Mouse (Mus musculus) kidney, postnatal 36 days (tissue): ENCODE measurements around the gene Lpp.

ENCODE experiments used
- DNase-seq, 2 experiments: peaks; one replicate each; pipeline ENCODE4 v3.0.0; 2021 to 2022; ENCODE audit warnings: mixed read lengths in 2 of 2

Gene Lpp

GRCm38 (mm10) chr16:24400776-24401175 lies 7.5 kb downstream of the Lpp start:
- DNase-seq = no peak

DNA sequence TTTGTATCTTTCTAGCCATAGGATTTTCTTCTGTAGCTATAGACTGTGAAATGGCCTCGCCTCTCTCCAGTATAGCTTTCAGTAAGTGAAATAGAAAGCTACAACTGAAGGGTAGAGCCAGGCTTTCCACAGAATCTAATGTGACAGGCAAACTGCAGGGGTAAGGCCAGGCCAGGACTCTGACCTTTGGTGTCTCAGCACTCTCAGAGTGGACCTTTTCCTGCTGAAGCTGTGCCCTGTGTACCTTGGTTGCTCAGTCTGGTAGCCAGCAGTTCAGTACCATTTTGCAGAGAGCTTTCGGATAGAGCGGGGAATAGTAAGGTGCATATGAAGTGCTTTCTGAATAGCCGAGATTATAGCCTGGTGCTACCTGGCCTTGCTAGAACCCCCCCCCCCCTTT lies 9.5 kb downstream of the Lpp start:
- peak; percentile 70 to 81 for DNase-seq

GRCm38 (mm10) chr16:24403733-24404380 lies 10.6 kb downstream of the Lpp start:
- no peak for DNase-seq

- no peak for DNase-seq
Observed at GRCm38 (mm10) chr16:24406521-24406920, 13.2 kb downstream of the Lpp start.

- DNase-seq = no peak
Observed at GRCm38 (mm10) chr16:24411281-24411680, 18.0 kb downstream of the Lpp start.

GRCm38 (mm10) chr16:24412193-24412592 lies 18.9 kb downstream of the Lpp start:
- no peak for DNase-seq

DNA sequence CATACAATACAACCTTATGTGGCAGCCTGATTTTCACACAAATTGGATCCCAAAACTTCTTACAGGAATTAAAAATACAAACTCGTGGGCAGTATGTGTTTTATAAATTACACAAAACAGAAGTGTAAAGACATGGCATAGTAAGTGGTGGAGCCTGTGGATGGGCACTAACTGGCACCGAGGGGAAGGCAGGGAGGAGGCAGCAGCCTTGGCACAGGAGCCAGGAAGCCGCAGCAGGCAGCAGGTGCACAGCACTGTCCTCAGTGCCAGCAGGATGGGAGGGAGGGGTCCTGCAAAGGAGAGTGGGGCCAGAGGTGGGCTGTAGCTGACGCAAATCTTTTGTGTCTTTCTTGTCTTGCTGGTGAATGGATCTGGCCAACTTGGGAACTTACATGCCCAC lies 19.8 kb downstream of the Lpp start:
- DNase-seq = no peak

DNA sequence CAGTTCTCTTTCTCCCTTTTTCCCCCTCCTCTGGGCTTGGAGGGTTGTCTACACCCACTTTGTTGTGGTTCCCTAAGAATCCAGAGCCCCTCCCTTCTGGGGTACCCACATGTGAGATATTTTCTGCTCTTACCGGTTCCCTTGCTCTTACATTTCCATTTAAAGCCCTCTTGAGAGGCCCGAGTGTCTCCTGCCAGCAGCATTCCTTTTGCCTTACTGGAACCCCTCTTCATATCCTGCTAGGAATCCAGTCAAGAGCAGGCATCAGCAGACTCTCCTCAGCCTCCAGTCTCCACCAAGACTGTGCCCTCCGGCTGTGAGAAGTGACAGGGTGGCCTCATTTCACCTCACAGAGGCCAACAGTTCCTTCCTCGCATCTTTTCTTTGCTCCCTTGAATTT lies 24.7 kb downstream of the Lpp start:
- no peak for DNase-seq

DNA sequence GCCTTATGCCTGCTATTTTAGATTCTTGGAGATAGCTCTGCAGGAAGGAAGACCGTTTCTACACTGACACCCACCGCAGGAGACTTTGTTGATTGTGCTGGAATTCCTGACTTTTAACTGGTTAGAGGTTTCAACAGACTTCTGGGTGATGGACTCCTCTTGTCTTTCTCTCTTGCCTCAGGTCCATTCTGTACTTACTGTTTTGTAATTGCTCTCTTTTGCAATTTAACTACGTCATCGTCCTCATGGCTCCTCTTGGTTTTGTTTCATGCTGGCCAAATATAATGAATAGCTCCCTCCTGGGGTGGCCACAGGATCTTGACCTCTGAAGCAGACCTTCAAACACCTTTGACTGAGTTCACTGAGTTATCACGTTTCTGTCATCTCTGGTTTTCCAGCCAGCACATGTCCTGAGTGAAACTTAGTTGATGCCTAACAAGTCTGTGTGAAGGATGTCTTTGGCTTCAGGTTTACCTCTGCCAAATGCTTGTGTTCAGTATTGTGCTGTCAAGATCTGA lies 27.4 kb downstream of the Lpp start:
- no peak for DNase-seq

- DNase-seq = no peak
Observed at GRCm38 (mm10) chr16:24421687-24422418, 28.5 kb downstream of the Lpp start.

- DNase-seq = no peak
Observed at GRCm38 (mm10) chr16:24423196-24423595, 29.9 kb downstream of the Lpp start.

- DNase-seq = no peak
Observed at GRCm38 (mm10) chr16:24423751-24424150, 30.4 kb downstream of the Lpp start.

DNA sequence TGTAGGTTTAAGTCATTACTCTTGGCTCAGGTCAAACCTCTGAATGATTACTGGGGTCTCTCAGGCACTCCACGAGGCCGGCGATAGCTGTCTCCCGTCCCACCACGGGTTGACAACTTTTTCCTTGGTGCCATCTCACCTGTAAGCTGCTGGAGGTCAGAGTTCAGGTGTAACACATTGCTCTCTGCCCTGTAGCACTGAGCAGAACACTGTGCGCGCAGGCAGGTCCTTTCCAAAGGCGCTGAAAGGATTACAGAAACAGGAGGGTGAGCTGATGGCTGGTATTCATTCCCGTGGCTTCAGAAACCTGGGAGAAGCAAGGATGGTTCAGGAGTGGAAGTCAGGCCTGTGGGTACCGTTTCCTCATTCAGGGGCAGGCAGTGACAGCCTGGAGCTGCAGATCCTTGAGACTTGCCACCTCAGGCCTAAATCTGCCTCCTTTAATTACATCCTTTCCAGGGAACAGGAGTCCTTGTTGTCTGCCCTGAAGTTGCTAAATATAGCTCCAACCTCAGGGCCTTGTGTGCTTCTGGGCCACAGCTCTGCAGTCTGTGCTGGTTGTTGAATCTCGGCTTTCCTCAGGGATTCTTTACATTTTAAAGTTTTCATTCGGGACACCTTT lies 31.2 kb downstream of the Lpp start:
- peak in 1 of 2 experiments; percentile 46 for DNase-seq

- DNase-seq = no peak
Observed at GRCm38 (mm10) chr16:24425816-24426215, 32.5 kb downstream of the Lpp start.

DNA sequence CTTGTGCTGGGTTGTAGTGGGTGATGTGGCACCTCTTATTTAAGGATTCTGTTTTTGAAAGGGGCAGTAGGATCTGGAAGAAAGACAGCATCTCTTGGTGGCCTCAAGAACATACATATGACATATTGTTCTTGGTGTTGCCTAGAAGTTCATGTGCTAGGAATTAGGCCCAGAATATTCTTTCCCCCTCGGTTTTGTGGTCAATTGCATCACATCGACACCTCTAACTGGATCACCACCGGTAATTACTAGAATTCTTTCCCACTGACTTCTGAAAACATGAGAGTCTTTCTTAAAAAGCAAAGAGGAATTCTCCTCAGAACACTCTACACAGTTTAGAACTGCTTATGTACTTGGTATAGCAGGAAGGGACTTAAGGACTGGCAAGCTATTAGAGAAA lies 34.3 kb downstream of the Lpp start:
- DNase-seq = no peak

DNA sequence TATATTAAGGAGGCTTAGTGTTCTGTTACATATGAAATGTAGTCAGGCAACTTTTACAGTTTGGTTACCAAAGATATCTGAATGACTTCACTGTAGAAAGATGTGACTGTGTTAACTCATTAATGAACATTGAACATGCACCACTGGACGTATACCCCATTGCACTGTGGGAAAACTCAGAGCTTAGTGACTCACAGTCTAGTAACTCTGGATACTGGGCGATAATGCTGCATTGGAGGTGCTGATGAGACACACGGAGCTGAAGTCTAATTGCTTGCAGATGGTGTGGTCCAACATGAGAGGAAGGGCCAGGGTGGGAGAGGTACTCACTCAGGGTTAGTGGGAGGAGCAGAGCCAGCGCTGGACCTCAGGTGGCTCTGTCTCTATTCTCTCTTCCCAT lies 34.7 kb downstream of the Lpp start:
- DNase-seq = no peak

DNA sequence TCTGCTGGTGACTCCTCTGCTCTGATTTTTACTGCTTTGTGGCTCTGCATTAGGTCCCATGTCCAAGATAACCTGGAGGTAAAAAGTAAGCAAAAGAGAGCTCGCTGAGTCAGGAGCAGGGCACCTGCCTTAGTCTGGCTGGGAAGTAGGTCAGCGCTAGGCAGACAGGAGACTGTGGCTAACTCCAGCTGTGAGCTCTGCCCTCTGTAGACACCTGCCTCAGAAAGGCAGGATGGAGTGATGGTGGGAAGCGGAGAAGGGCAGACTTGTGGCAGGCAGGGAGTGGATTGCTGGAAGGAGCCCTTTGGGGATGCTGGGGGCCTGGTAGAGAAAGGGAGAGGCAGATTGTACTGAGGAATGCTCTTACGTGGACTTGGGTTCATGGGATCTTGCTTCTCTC lies 35.4 kb downstream of the Lpp start:
- peak; percentile 60 to 61 for DNase-seq

DNA sequence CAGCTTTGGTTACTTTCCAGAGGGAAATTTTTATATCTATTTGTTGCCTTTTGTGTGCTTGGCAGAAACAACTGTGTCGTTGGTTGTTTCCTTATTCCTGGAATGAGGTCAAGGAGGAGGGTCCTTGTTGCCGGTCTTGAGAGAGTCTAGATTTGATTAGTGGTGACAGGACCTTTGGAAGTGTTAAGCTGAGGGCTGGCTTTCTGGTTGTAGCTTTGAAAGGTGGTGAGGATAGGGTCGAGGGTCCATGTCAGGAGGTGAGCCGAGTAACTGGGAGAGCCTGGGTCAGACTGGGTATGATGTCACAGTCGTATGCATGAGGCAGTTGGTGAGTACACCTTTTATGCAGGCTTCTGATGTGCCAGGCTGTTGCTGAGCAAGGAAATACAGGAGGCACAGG lies 36.4 kb downstream of the Lpp start:
- DNase-seq = no peak

DNA sequence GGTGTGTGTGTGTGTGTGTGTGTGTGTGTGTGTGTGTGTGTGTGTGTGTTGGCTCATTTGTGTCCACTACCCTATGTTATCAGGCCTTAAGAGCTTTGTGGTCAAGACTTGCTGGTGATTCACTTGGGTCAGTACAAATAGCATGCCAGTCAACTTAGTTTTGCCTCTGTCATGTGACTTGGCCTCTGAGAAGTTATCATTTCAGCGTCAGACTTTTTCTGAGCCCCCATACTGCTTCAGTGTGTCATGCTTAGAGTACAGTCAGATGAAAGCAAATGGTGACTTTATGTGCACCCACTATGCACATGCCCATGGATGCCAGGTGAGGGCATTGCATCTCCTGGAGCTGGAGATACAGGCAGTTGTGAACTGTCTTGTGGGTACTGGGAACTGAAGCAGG lies 38.5 kb downstream of the Lpp start:
- DNase-seq = no peak

DNA sequence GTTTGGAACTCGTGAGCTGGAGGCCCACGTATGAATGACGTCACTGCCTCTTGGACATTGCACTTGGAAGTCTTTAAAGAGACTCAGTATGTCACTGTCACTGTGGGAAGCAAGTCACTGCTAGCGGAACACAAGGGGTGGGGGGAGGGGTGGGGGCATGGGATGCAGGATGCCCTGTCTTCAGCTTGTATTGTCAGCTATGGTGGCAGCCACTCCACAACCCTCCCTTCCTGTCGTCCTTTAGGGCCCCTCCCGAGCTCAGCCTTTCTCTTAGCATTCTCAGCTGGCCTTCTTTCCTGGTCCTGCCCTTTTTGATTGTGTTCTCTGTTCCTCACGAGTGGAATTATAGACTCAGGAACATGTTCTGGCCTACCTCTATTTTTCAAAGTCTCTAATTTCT lies 40.3 kb downstream of the Lpp start:
- DNase-seq = no peak

DNA sequence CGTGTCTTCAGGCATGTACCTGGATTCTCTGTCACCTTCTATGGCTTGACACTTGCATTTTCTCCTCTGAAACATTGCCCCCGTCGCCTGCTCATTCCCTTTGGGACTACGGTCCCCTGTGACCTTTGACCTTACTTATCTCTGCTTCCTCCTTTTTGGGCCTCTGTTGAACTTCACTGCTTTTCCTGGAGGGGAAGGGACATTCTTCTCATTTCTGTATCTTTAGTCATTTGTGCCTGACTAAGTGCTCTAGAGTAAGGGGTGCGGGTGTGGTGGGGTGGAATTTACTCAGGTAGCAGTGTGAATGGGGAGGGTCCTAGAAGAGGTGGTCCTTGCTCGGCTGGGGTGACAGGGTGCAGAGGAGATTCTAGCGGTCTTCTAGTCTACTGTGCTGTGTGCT lies 40.7 kb downstream of the Lpp start:
- DNase-seq = no peak

- DNase-seq = peak; percentile 47 to 56
Observed at GRCm38 (mm10) chr16:24434531-24435114, 41.3 kb downstream of the Lpp start.

DNA sequence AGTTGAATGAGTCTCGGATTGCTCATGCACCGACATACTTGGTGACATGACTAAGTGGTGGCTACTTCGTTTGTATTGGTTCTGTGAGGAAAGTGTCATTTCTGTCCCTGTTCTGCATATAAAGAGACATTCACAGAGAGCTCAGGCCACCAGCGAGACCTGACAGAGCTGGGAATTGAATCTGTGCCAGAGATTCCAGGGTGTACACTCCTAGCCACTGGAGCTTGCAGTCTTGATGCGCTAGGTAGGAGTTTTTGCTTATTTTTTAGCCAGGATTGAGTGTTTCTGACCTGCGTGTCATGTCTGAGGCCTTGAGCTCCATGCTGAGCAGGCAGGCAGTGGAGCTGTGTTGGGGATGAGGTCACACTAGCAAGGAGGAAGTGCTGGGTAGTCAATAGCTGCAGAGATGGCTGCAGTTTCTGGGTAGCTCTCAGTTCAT lies 41.8 kb downstream of the Lpp start:
- peak; percentile 70 to 79 for DNase-seq

- peak; percentile 48 to 75 for DNase-seq
Observed at GRCm38 (mm10) chr16:24438438-24438837, 45.1 kb downstream of the Lpp start.
